Mouse (Mus musculus) ES-E14 (cell line): ENCODE measurements around the gene Cdhr4. TPM values are rescaled to one million over a fixed set of nuclear protein-coding genes. Genes with fewer than 3 reads are reported as not detected.
"Not testable (repeated sequence)": the region's sequence is repeated elsewhere in the genome, so short reads cannot be mapped to it uniquely, and the experiment has no call there.

Source experiments
- DNase-seq: peaks from one replicate; pipeline ENCODE4 v3.0.0-alpha.2; 2013; ENCODE audit warnings: low read depth, low spot score
- H3K27ac ChIP-seq: 2 replicates; pipeline ENCODE4 v1.5.1; 2012; ENCODE audit warnings: low read depth, mild to moderate bottlenecking, low read length, moderate library complexity, mixed read lengths; ENCODE audit not compliant: poor library complexity, insufficient read depth, severe bottlenecking
- H3K36me3 ChIP-seq: 2 replicates; pipeline ENCODE4 v1.6.1; 2012; ENCODE audit warnings: mild to moderate bottlenecking, low read length, moderate library complexity, mixed read lengths; ENCODE audit not compliant: control insufficient read depth, poor library complexity, insufficient read depth, severe bottlenecking
- H3K4me1 ChIP-seq, 2 experiments: fragments of 150-350 bp in 1 of 2; sonication (generic) in 1 of 2; 2 replicates each; pipeline ENCODE4 v1.6.1; 2012; ENCODE audit warnings: low read length in 2 of 2, mild to moderate bottlenecking in 1 of 2, mixed read lengths in 1 of 2; ENCODE audit not compliant: control insufficient read depth in 2 of 2, insufficient read depth in 2 of 2, poor library complexity in 1 of 2
- H3K4me3 ChIP-seq, 2 experiments: fragments of 150-350 bp in 1 of 2; sonication (generic) in 1 of 2; 2 replicates each; pipeline ENCODE4 v1.5.1; 2012; ENCODE audit warnings: low read length in 2 of 2, low read depth in 1 of 2, mild to moderate bottlenecking in 1 of 2, mixed read lengths in 1 of 2; ENCODE audit not compliant: insufficient read depth in 1 of 2, poor library complexity in 1 of 2, severe bottlenecking in 1 of 2
- H3K9ac ChIP-seq: 2 replicates; pipeline ENCODE4 v1.6.1; 2012; ENCODE audit warnings: low read depth, mild to moderate bottlenecking, low read length, mixed read lengths; ENCODE audit not compliant: poor library complexity, insufficient read depth, severe bottlenecking
- H3K9me3 ChIP-seq: fragments of 150-350 bp; sonication (generic); 2 replicates; pipeline ENCODE4 v1.6.1; 2012; ENCODE audit warnings: low read depth, mild to moderate bottlenecking, low read length; ENCODE audit not compliant: control insufficient read depth, insufficient read depth
- CHD2 ChIP-seq: IDR thresholded peaks from 2 replicates; pipeline ENCODE4 v1.6.1; 2014; ENCODE audit warnings: mild to moderate bottlenecking, low read depth, low read length, inconsistent platforms
- HCFC1 ChIP-seq: IDR thresholded peaks from 2 replicates; pipeline ENCODE4 v1.6.1; 2012; ENCODE audit warnings: low read length, inconsistent platforms, borderline replicate concordance; ENCODE audit not compliant: insufficient read depth
- MAFK ChIP-seq: IDR thresholded peaks from 2 replicates; pipeline ENCODE4 v1.6.1; 2014; ENCODE audit warnings: mild to moderate bottlenecking, low read depth, low read length, inconsistent platforms; ENCODE audit not compliant: insufficient read depth
- ZC3H11A ChIP-seq: IDR thresholded peaks from 2 replicates; pipeline ENCODE4 v1.6.1; 2012; ENCODE audit warnings: low read depth, mild to moderate bottlenecking, inconsistent platforms, low read length, borderline replicate concordance
- ZNF384 ChIP-seq: IDR thresholded peaks from 2 replicates; pipeline ENCODE4 v1.6.1; 2012; ENCODE audit warnings: low read depth, low read length, inconsistent platforms
- in situ Hi-C, 2 experiments: fragments of 600-800 bp; cut with MboI; formaldehyde crosslinking; loops; one replicate each; pipeline ENCODE4 v1.15.1; 2025; ENCODE audit warnings: low sequenced_read_pairs in 2 of 2, inconsistent platforms in 1 of 2; ENCODE audit not compliant: unreplicated experiment in 2 of 2
- total RNA-seq: library from RNA; depleted of rRNA; stranded (reverse); fragments of 300-350 nt; gene quantifications from 2 replicates; pipeline ENCODE4 v1.2.3, GENCODE M21; 2012

The Cdhr4 gene
- total RNA-seq, 1 experiment = 1.2 TPM

GRCm38 (mm10) chr9:108002778-108003530 is 10.7 kb downstream of the Cdhr4 start:
- no peak overlapping the region for H3K27ac ChIP-seq
- in situ Hi-C loops = no loop called here
- H3K9ac ChIP-seq = peak overlapping the region; percentile 92
- no peaks in the 10 kb centered on the region for H3K36me3 ChIP-seq
- peaks cover 0 to 3% of the 10 kb centered on the region in 2 experiments; a peak in 2 of 4 replicates for H3K4me1 ChIP-seq
- no peak for TF ChIP-seq MAFK
- TF ChIP-seq ZNF384 = no peak
- no peak for TF ChIP-seq HCFC1
- TF ChIP-seq ZC3H11A = no peak
- no peak for TF ChIP-seq CHD2
- H3K4me3 ChIP-seq = peak overlapping the region; percentile 87 to 93
- no peaks in the 10 kb centered on the region for H3K9me3 ChIP-seq
- no peak for DNase-seq

DNA sequence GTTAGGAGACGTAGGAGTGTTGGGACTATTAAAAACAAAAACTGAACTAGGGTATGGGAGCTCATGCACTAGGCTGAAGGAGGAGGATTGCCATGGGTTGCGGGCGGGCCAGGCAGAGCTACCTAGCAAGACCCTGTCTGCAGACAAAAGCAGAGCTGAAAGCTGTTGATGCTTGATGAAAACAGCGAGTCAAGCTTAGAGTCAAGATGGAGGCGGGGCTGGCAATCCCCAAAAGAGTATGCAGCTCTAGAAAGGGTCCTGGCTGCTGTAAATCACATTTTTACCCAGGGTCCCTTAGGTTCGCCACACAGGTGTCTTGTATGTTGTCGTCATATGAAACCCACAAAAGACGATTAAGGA is 11.2 kb downstream of the Cdhr4 start:
- H3K4me3 ChIP-seq = peak overlapping the region; percentile 87 to 93
- DNase-seq = no peak
- no peaks in the 10 kb centered on the region for H3K36me3 ChIP-seq
- peaks cover 0 to 8% of the 10 kb centered on the region in 2 experiments; a peak in 2 of 4 replicates for H3K4me1 ChIP-seq
- TF ChIP-seq HCFC1 (no peak), CHD2 (no peak), ZC3H11A (no peak), ZNF384 (no peak), MAFK (no peak)
- H3K27ac ChIP-seq = no peak overlapping the region
- H3K9ac ChIP-seq = peak overlapping the region; percentile 92
- in situ Hi-C loops = no loop called here
- no peaks in the 10 kb centered on the region for H3K9me3 ChIP-seq

- Histone ChIP-seq H3K27ac (no peak overlapping the region), H3K4me1 (peaks cover 2 to 12% of the 10 kb centered on the region in 2 experiments; a peak in 3 of 4 replicates), H3K9ac (no peak overlapping the region), H3K36me3 (no peaks in the 10 kb centered on the region), H3K4me3 (no peak overlapping the region), H3K9me3 (no peaks in the 10 kb centered on the region)
- in situ Hi-C loops = no loop called here
- no peak for TF ChIP-seq ZC3H11A
- DNase-seq = no peak
These were observed 15.7 kb downstream of the Cdhr4 start for GRCm38 (mm10) chr9:108008041-108008440.

DNA sequence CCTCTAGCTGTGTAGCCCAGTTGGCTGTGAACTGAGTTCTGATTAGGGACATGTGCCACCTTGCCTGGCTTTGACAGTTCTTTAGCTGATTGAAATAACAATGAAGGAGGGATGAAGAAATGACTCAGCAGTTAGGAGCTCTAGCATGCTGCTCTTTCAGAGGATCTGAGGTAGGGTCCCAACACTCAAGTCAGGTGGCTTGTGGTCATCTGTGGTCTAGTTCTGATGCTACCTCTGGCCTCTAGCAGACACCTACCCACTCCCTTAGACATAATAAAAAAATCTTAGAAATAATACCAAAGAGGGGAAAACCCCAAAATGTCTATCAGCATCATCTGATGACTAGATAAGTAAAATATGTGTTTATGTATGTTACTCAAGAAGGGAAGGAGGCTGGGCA is 18.1 kb downstream of the Cdhr4 start:
- no peak overlapping the region for H3K4me3 ChIP-seq
- no peak overlapping the region for H3K27ac ChIP-seq
- DNase-seq = no peak
- TF ChIP-seq HCFC1 (no peak), MAFK (peak; percentile 81), ZNF384 (no peak), ZC3H11A (no peak), CHD2 (no peak)
- in situ Hi-C loops = no loop called here
- H3K9ac ChIP-seq = no peak overlapping the region
- peaks cover 1% of the 10 kb centered on the region; the same call in 1 of the 2 replicates for H3K36me3 ChIP-seq
- no peaks in the 10 kb centered on the region for H3K9me3 ChIP-seq
- H3K4me1 ChIP-seq = peaks cover 2 to 9% of the 10 kb centered on the region in 2 experiments; a peak in 3 of 4 replicates

- H3K9ac ChIP-seq, H3K4me3 ChIP-seq, H3K9me3 ChIP-seq, H3K4me1 ChIP-seq, DNase-seq, H3K36me3 ChIP-seq, H3K27ac ChIP-seq, in situ Hi-C loops: not testable (repeated sequence)
- peak; percentile 82 for TF ChIP-seq ZNF384
These were observed 21.3 kb downstream of the Cdhr4 start for GRCm38 (mm10) chr9:108013577-108013976.
